Mouse (Mus musculus): ENCODE data around the gene Rell1. TPM values are rescaled to one million over a fixed set of nuclear protein-coding genes. Genes with fewer than 3 reads are reported as not detected.

The Rell1 gene
- total and polyA plus RNA-seq, 3 experiments, result 3.4 to 10.4 (median 9.3) TPM

DNA sequence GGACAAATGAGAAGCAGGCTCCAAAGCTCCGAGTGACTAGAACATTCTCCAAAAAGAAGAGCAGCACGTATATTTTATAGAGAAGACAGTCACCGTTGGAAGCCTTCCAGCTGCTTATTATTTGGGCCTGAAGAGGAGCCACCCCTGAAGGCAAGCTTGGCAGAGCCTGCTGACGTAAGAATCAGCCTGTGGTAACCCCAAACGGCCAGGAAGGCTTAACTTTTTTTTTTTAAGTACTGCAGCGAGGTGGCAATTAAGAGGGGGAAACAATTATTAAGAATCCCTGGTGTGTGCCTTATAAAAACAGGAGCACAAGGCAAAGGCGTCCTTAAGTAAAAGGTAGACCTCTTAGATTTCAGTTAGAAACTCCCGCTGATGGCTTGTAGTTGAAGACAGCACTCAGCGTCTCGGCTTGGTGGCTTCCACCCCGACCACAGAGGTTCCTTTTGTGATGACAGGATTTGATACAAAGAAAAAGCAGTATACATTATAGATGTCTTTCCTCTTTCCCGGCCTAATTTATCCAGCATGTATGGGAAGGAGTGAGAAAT is 1.0 kb downstream of the Rell1 start:
- WGBS, result 29% methylated on average over 12 of the region's 12 CpGs
- no peaks in the 10 kb centered on the region for H3K27me3 ChIP-seq (ENCODE audit: control insufficient read depth, insufficient read depth, low read length)
- peak overlapping the region; percentile 47 for H3K9ac ChIP-seq (ENCODE audit: low read depth, low read length)
- H3K79me2 ChIP-seq (replicated peaks; ENCODE audit: control insufficient read depth, insufficient read depth, low read length), result no peaks in the 10 kb centered on the region
- peak overlapping the region; percentile 92 for H3K4me3 ChIP-seq
- TF ChIP-seq POLR2A (IDR thresholded peaks at IDR 0.05; ENCODE audit: insufficient read depth, low read depth, low read length) (no peak), EP300 (IDR thresholded peaks at IDR 0.05; ENCODE audit: insufficient read depth, low read depth, low read length) (no peak)
- H3K36me3 ChIP-seq (ENCODE audit: control insufficient read depth, insufficient read depth, low read length), result no peaks in the 10 kb centered on the region
- peak overlapping the region; percentile 92 for H3K27ac ChIP-seq
- DNase-seq, result peak in 1 of 2 experiments; percentile 46
- H3K4me1 ChIP-seq (ENCODE audit: control insufficient read depth, insufficient read depth, low read length), result peaks cover 5% of the 10 kb centered on the region
- intact Hi-C loops (cut with DNase I), result loop anchor here (2.0 to 5.0 kb wide), 4 partner anchors 17 to 125 kb away; partner anchors contain the start of gene Pgm2

DNA sequence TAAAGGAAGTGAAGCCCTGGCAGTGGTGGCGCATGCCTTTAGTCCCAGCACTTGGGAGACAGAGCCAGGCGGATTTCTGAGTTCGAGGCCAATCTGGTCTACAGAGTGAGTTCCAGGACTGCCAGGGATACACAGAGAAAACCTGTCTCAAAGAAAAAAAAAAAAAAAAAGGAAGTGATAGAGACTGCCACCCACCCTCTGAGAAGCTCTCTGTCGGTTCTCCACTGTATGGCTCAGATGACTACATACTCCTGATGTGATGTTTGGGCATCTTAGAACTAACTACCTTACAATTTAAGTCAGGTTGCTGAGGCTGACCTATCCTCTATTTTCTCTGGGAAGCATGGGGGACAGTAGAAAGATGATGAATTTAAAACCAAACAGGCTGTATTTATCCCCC is 2.3 kb downstream of the Rell1 start:
- Histone ChIP-seq H3K36me3 (ENCODE audit: control insufficient read depth, insufficient read depth, low read length) (no peaks in the 10 kb centered on the region), H3K4me3 (no peak overlapping the region), H3K79me2 (replicated peaks; ENCODE audit: control insufficient read depth, insufficient read depth, low read length) (no peaks in the 10 kb centered on the region), H3K9ac (ENCODE audit: low read depth, low read length) (no peak overlapping the region), H3K4me1 (ENCODE audit: control insufficient read depth, insufficient read depth, low read length) (peaks cover 5% of the 10 kb centered on the region), H3K27ac (no peak overlapping the region), H3K27me3 (ENCODE audit: control insufficient read depth, insufficient read depth, low read length) (no peaks in the 10 kb centered on the region)
- DNase-seq, result no peak
- TF ChIP-seq EP300 (IDR thresholded peaks at IDR 0.05; ENCODE audit: insufficient read depth, low read depth, low read length), result no peak
- no peak for TF ChIP-seq CTCF (IDR thresholded peaks at IDR 0.05)
- TF ChIP-seq POLR2A (IDR thresholded peaks at IDR 0.05; ENCODE audit: insufficient read depth, low read depth, low read length), result no peak
- intact Hi-C loops (cut with DNase I), result loop anchor here (2.0 to 5.0 kb wide), 2 partner anchors 44 to 60 kb away; no protein-coding TSS in a partner anchor
- WGBS, result 62% methylated on average over 4 of the region's 4 CpGs

DNA sequence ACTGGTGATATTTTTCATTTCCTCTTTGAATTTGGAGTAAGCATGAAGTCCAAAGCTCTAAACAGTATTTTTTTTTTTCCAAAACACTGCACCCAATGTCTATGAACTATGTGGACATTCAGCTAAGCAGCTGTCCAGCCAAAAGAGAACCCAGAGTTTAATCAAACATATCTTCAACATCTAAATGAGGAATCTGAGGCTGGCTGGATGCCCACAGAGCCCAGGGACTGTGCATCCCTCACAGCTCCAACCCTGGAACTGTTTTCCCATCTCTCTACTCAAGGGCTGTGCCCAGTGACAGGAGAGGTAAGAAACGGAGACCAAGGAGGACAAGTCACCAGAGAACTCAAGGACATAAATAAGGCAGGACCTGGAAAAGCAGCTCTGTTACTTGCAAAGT is 2.8 kb downstream of the Rell1 start:
- H3K79me2 ChIP-seq (replicated peaks; ENCODE audit: control insufficient read depth, insufficient read depth, low read length), result no peaks in the 10 kb centered on the region
- no peaks in the 10 kb centered on the region for H3K27me3 ChIP-seq (ENCODE audit: control insufficient read depth, insufficient read depth, low read length)
- intact Hi-C loops (cut with DNase I), result loop anchor here (2.0 to 5.0 kb wide), 2 partner anchors 44 to 59 kb away; no protein-coding TSS in a partner anchor
- no peak overlapping the region for H3K9ac ChIP-seq (ENCODE audit: low read depth, low read length)
- no peak overlapping the region for H3K27ac ChIP-seq
- no peaks in the 10 kb centered on the region for H3K36me3 ChIP-seq (ENCODE audit: control insufficient read depth, insufficient read depth, low read length)
- DNase-seq, result no peak
- TF ChIP-seq CTCF (IDR thresholded peaks at IDR 0.05) (no peak), POLR2A (IDR thresholded peaks at IDR 0.05; ENCODE audit: insufficient read depth, low read depth, low read length) (no peak), EP300 (IDR thresholded peaks at IDR 0.05; ENCODE audit: insufficient read depth, low read depth, low read length) (no peak)
- peaks cover 5% of the 10 kb centered on the region for H3K4me1 ChIP-seq (ENCODE audit: control insufficient read depth, insufficient read depth, low read length)
- 81% methylated on average over 1 of the region's 1 CpGs for WGBS
- H3K4me3 ChIP-seq, result no peak overlapping the region

DNA sequence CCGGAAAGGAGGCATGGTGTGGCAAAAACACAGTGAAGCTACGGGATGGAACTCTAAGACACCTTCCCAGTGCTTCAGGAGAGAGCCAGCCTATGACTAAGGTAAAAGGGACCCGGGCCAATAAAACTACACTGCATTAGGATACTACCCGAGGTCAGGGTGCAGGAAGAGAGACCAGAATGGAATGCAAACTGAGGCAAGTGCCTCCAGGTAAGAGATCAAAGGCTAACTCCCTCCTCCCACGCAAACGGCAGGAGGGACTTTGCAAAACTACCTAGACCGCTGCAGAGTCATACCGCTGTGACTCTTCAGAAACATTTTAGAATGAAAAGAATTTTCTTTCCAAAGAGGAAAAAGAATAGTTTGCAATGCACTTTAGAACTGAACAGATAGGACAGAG is 4.1 kb downstream of the Rell1 start:
- H3K4me1 ChIP-seq (ENCODE audit: control insufficient read depth, insufficient read depth, low read length), result peaks cover 3% of the 10 kb centered on the region
- no peaks in the 10 kb centered on the region for H3K36me3 ChIP-seq (ENCODE audit: control insufficient read depth, insufficient read depth, low read length)
- intact Hi-C loops (cut with DNase I), result no loop called here
- H3K9ac ChIP-seq (ENCODE audit: low read depth, low read length), result no peak overlapping the region
- no peak for TF ChIP-seq EP300 (IDR thresholded peaks at IDR 0.05; ENCODE audit: insufficient read depth, low read depth, low read length)
- TF ChIP-seq CTCF (IDR thresholded peaks at IDR 0.05), result no peak
- no peak for TF ChIP-seq POLR2A (IDR thresholded peaks at IDR 0.05; ENCODE audit: insufficient read depth, low read depth, low read length)
- H3K4me3 ChIP-seq, result no peak overlapping the region
- H3K27ac ChIP-seq, result no peak overlapping the region
- DNase-seq, result no peak
- H3K27me3 ChIP-seq (ENCODE audit: control insufficient read depth, insufficient read depth, low read length), result no peaks in the 10 kb centered on the region
- WGBS, result 64% methylated on average over 8 of the region's 8 CpGs
- no peaks in the 10 kb centered on the region; the same call in 1 of the 2 replicates for H3K79me2 ChIP-seq (replicated peaks; ENCODE audit: control insufficient read depth, insufficient read depth, low read length)

DNA sequence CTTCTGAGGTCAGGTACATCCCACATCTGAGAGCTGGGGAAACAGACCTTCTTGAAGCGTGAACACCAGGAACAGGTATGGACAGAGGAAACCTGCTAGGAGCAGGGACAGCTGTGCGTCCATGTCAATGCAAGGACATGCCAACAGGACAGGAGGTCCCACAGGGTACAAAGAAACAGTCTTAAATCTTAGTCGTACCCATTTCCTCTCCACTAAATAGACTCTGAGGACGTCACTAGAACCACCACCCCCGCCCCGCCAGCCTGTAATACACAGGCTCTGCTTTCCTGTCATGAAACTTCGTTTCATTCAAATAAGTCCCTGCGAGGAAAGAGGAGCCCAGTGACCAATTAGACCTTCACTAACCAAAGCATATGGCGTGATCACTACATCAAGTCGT is 7.0 kb downstream of the Rell1 start:
- Histone ChIP-seq H3K36me3 (ENCODE audit: control insufficient read depth, insufficient read depth, low read length) (no peaks in the 10 kb centered on the region), H3K27me3 (ENCODE audit: control insufficient read depth, insufficient read depth, low read length) (no peaks in the 10 kb centered on the region), H3K4me3 (no peak overlapping the region), H3K9ac (ENCODE audit: low read depth, low read length) (no peak overlapping the region), H3K4me1 (ENCODE audit: control insufficient read depth, insufficient read depth, low read length) (peaks cover 2% of the 10 kb centered on the region), H3K79me2 (replicated peaks; ENCODE audit: control insufficient read depth, insufficient read depth, low read length) (no peaks in the 10 kb centered on the region; the same call in 1 of the 2 replicates), H3K27ac (no peak overlapping the region)
- DNase-seq, result no peak
- WGBS, result 84% methylated on average over 10 of the region's 10 CpGs
- intact Hi-C loops (cut with DNase I), result no loop called here
- TF ChIP-seq CTCF (IDR thresholded peaks at IDR 0.05) (no peak), EP300 (IDR thresholded peaks at IDR 0.05; ENCODE audit: insufficient read depth, low read depth, low read length) (no peak), POLR2A (IDR thresholded peaks at IDR 0.05; ENCODE audit: insufficient read depth, low read depth, low read length) (no peak)

DNA sequence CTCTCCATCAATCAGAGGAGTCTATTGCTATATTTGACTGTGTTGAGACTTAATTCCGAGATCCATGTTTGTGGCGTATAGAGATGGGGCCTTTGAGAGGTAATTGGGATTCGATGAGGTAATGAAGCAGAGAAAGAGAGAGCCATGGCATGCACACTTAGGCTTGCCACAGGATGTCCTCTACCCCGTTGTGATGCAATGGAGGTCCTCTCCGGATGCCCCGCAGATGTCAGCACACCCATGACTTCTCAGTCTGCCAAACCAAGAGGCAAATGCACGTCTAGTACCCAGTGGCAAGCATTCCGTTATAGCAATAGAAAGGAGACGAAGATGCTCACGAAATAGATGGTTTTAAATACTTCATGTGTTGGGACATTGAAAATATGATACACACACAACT is 8.1 kb downstream of the Rell1 start:
- TF ChIP-seq CTCF (IDR thresholded peaks at IDR 0.05) (no peak), POLR2A (IDR thresholded peaks at IDR 0.05; ENCODE audit: insufficient read depth, low read depth, low read length) (no peak), EP300 (IDR thresholded peaks at IDR 0.05; ENCODE audit: insufficient read depth, low read depth, low read length) (no peak)
- WGBS, result 92% methylated on average over 10 of the region's 10 CpGs
- peaks cover 2% of the 10 kb centered on the region; the same call in 1 of the 2 replicates for H3K79me2 ChIP-seq (replicated peaks; ENCODE audit: control insufficient read depth, insufficient read depth, low read length)
- DNase-seq, result no peak
- no peak overlapping the region for H3K27ac ChIP-seq
- intact Hi-C loops (cut with DNase I), result no loop called here
- no peak overlapping the region for H3K4me3 ChIP-seq
- peaks cover 2% of the 10 kb centered on the region for H3K4me1 ChIP-seq (ENCODE audit: control insufficient read depth, insufficient read depth, low read length)
- no peak overlapping the region for H3K9ac ChIP-seq (ENCODE audit: low read depth, low read length)
- no peaks in the 10 kb centered on the region for H3K27me3 ChIP-seq (ENCODE audit: control insufficient read depth, insufficient read depth, low read length)
- H3K36me3 ChIP-seq (ENCODE audit: control insufficient read depth, insufficient read depth, low read length), result no peaks in the 10 kb centered on the region
